ENCODE assay signal across 27 mouse cellular contexts in genomic region chr13:45851746-45852145, GRCm38 (mm10).
DNase-seq lines count a peak whose midpoint lies in the region; ATAC-seq and TF ChIP-seq lines count a peak whose summit lies in the region.
"Had no signal": no experiment of that assay in that cellular context is flagged by ENCODE, and none has a peak within 500 bp of the region (broad histone marks: within the 10 kb centered on the region; RNA-seq: fewer than 3 reads in every experiment).

No protein-coding gene starts in this region.

- WGBS in liver, embryonic 12.5 days (ENCODE audit: insufficient replicate concordance): 45% methylated on average over 2 of the region's 2 CpGs
- WGBS in midbrain, embryonic 11.5 days: 86% methylated on average over 2 of the region's 2 CpGs
- WGBS in midbrain, embryonic 10.5 days: 88% methylated on average over 2 of the region's 2 CpGs
- 86% methylated on average over 2 of the region's 2 CpGs for WGBS in forebrain, postnatal 0 days

- H3K9me3 ChIP-seq in liver, embryonic 12.5 days (replicated peaks): no peaks in the 10 kb centered on the region
- H3K9me3 ChIP-seq in midbrain, embryonic 11.5 days (ENCODE audit: control insufficient read depth, low read length): no peaks in the 10 kb centered on the region
- H3K9me3 ChIP-seq in midbrain, embryonic 10.5 days (replicated peaks): no peaks in the 10 kb centered on the region
- H3K9me3 ChIP-seq in forebrain, postnatal 0 days (ENCODE audit: low read length): no peaks in the 10 kb centered on the region
- H3K9me3 ChIP-seq: embryonic facial prominence, embryonic 12.5 days; embryonic facial prominence, embryonic 15.5 days; G1E; heart, embryonic 12.5 days; heart, embryonic 15.5 days; hindbrain, embryonic 10.5 days; hindbrain, embryonic 13.5 days had no signal

- ATAC-seq in liver, embryonic 12.5 days: no peak
- no peak for ATAC-seq in midbrain, embryonic 11.5 days (ENCODE audit: low FRiP score)
- no peak for ATAC-seq in forebrain, postnatal 0 days
- ATAC-seq: forebrain, embryonic 14.5 days; hindbrain, embryonic 16.5 days; Patski had no signal

- H3K27ac ChIP-seq in liver, embryonic 12.5 days: peak overlapping the region; percentile 27; the same call in 1 of the 2 replicates
- H3K27ac ChIP-seq in midbrain, embryonic 11.5 days (ENCODE audit: low read depth, low read length): no peak overlapping the region
- H3K27ac ChIP-seq in midbrain, embryonic 10.5 days (replicated peaks): no peak overlapping the region
- H3K27ac ChIP-seq in forebrain, postnatal 0 days (ENCODE audit: low read depth, low read length): no peak overlapping the region
- H3K27ac ChIP-seq: embryonic facial prominence, embryonic 12.5 days; embryonic facial prominence, embryonic 15.5 days; heart, embryonic 15.5 days; hindbrain, embryonic 10.5 days; hindbrain, embryonic 13.5 days had no signal

- H3K27me3 ChIP-seq in liver, embryonic 12.5 days (replicated peaks): no peaks in the 10 kb centered on the region
- H3K27me3 ChIP-seq in midbrain, embryonic 11.5 days (ENCODE audit: control insufficient read depth, insufficient read depth, low read length): no peaks in the 10 kb centered on the region
- peaks cover 3% of the 10 kb centered on the region; the same call in 1 of the 2 replicates for H3K27me3 ChIP-seq in midbrain, embryonic 10.5 days (ENCODE audit: low read depth, poor library complexity, severe bottlenecking)
- H3K27me3 ChIP-seq in forebrain, postnatal 0 days (ENCODE audit: insufficient read depth, low read length): no peaks in the 10 kb centered on the region
- H3K27me3 ChIP-seq: embryonic facial prominence, embryonic 12.5 days; embryonic facial prominence, embryonic 15.5 days; heart, embryonic 12.5 days; heart, embryonic 15.5 days; hindbrain, embryonic 13.5 days; Patski had no signal

- H3K4me1 ChIP-seq in liver, embryonic 12.5 days: peaks cover 87% of the 10 kb centered on the region
- no peaks in the 10 kb centered on the region for H3K4me1 ChIP-seq in midbrain, embryonic 11.5 days (ENCODE audit: control insufficient read depth, insufficient read depth, low read length)
- H3K4me1 ChIP-seq in midbrain, embryonic 10.5 days: no peaks in the 10 kb centered on the region
- H3K4me1 ChIP-seq in forebrain, postnatal 0 days (ENCODE audit: insufficient read depth): no peaks in the 10 kb centered on the region
- H3K4me1 ChIP-seq: embryonic facial prominence, embryonic 12.5 days; embryonic facial prominence, embryonic 15.5 days had no signal

- H3K36me3 ChIP-seq in liver, embryonic 12.5 days: no peaks in the 10 kb centered on the region
- no peaks in the 10 kb centered on the region for H3K36me3 ChIP-seq in midbrain, embryonic 11.5 days (ENCODE audit: control insufficient read depth, insufficient read depth, low read length)
- no peaks in the 10 kb centered on the region for H3K36me3 ChIP-seq in midbrain, embryonic 10.5 days
- H3K36me3 ChIP-seq in forebrain, postnatal 0 days (ENCODE audit: insufficient read depth): no peaks in the 10 kb centered on the region
- H3K36me3 ChIP-seq: embryonic facial prominence, embryonic 12.5 days; embryonic facial prominence, embryonic 15.5 days; heart, embryonic 12.5 days; heart, embryonic 15.5 days; hindbrain, embryonic 10.5 days; hindbrain, embryonic 13.5 days had no signal

- TF ChIP-seq CTCF in forebrain, postnatal 0 days (IDR thresholded peaks at IDR 0.05; ENCODE audit: low read depth): no peak

- H3K4me3 ChIP-seq in liver, embryonic 12.5 days: no peak overlapping the region
- H3K4me3 ChIP-seq in midbrain, embryonic 11.5 days (ENCODE audit: low read depth, low read length): no peak overlapping the region
- no peak overlapping the region for H3K4me3 ChIP-seq in midbrain, embryonic 10.5 days
- H3K4me3 ChIP-seq in forebrain, postnatal 0 days (ENCODE audit: low read depth, low read length): no peak overlapping the region
- H3K4me3 ChIP-seq: embryonic facial prominence, embryonic 12.5 days; embryonic facial prominence, embryonic 15.5 days; heart, embryonic 12.5 days; heart, embryonic 15.5 days; hindbrain, embryonic 10.5 days; hindbrain, embryonic 13.5 days had no signal

- no peak overlapping the region for H3K4me2 ChIP-seq in liver, embryonic 12.5 days
- no peak overlapping the region for H3K4me2 ChIP-seq in midbrain, embryonic 11.5 days
- no peak overlapping the region for H3K4me2 ChIP-seq in forebrain, postnatal 0 days (ENCODE audit: low read depth)
- H3K4me2 ChIP-seq: embryonic facial prominence, embryonic 12.5 days; embryonic facial prominence, embryonic 15.5 days; heart, embryonic 12.5 days; heart, embryonic 15.5 days; hindbrain, embryonic 13.5 days had no signal

- H3K9ac ChIP-seq in liver, embryonic 12.5 days: no peak overlapping the region
- H3K9ac ChIP-seq in midbrain, embryonic 11.5 days (ENCODE audit: low read length): no peak overlapping the region
- H3K9ac ChIP-seq in forebrain, postnatal 0 days: no peak overlapping the region
- H3K9ac ChIP-seq: embryonic facial prominence, embryonic 12.5 days; embryonic facial prominence, embryonic 15.5 days; heart, embryonic 12.5 days; heart, embryonic 15.5 days; hindbrain, embryonic 13.5 days had no signal

- DNase-seq in liver: no peak
- peak; percentile 17 for DNase-seq in midbrain, embryonic 11.5 days (ENCODE audit: low spot score, missing footprints)
- no peak for DNase-seq in midbrain, embryonic 10.5 days (ENCODE audit: low spot score)
- DNase-seq in induced T-regulatory cell, adult 2 months (ENCODE audit: low read depth): peak; percentile 64
- DNase-seq in layer of hippocampus, adult 11-12 months (ENCODE audit: low spot score): no peak
- DNase-seq in forebrain, postnatal 0 days: no peak
- DNase-seq: adrenal gland, postnatal 10 days; B cell, adult 2 months; cerebellum, adult 11 months; cerebellum, adult 2 months; cerebellum, adult 9-11 months; cerebellum, postnatal 25 days; gastrocnemius, postnatal 25 days; heart, adult 18-20 months; heart, postnatal 10 days; heart, postnatal 36 days had no signal

Comparison
In these comparisons a context has a peak if more than half of its experiments do, and no peak if none do; other contexts are left out.
1. DNase-seq: peak in midbrain, embryonic 11.5 days (single experiment) and induced T-regulatory cell, adult 2 months (single experiment); none in liver (single experiment), midbrain, embryonic 10.5 days (single experiment), layer of hippocampus, adult 11-12 months (single experiment) and forebrain, postnatal 0 days (single experiment).